Mouse (Mus musculus) liver, embryonic 14.5 days (tissue): Measurements from ENCODE around the gene Klhl35. TPM values are rescaled to one million over a fixed set of nuclear protein-coding genes. Genes with fewer than 3 reads are reported as not detected.
A peak's percentile ranks its signal among the peaks of the same experiment; 100 is the strongest.

ENCODE experiments used
- ATAC-seq: fragments of 200-750 bp; cut with Nextera tagmentation; 2 replicates; pipeline ENCODE4 v1.8.0; 2017; ENCODE audit warnings: moderate number of reproducible peaks, mild to moderate bottlenecking, moderate library complexity; ENCODE audit not compliant: insufficient read depth
- DNase-seq, 3 experiments: peaks; one replicate each; pipeline ENCODE4 v3.0.0-alpha.2; 2012 to 2013; ENCODE audit warnings: low read depth in 3 of 3, low spot score in 3 of 3
- H3K27ac ChIP-seq: fragments of 300-500 bp; sonication (generic); 2 replicates; pipeline ENCODE4 v1.5.1; 2014; ENCODE audit warnings: moderate library complexity, mild to moderate bottlenecking, control low read depth, inconsistent platforms
- H3K27me3 ChIP-seq: fragments of 300-500 bp; sonication (generic); 2 replicates; pipeline ENCODE4 v1.6.1; 2014; ENCODE audit warnings: mild to moderate bottlenecking, low read length, moderate library complexity; ENCODE audit not compliant: control insufficient read depth, insufficient read depth
- H3K36me3 ChIP-seq: fragments of 300-500 bp; sonication (generic); replicated peaks from 2 replicates; pipeline ENCODE4 v1.6.1; 2014; ENCODE audit warnings: low read depth; ENCODE audit not compliant: control insufficient read depth, insufficient read depth
- H3K4me1 ChIP-seq, 2 experiments: fragments of 200-500 bp in 1 of 2; fragments of 300-500 bp in 1 of 2; sonication (generic) in 1 of 2; replicated peaks; 2 replicates each; pipeline ENCODE4 v1.6.1; 2012 to 2014; ENCODE audit warnings: antibody characterized with exemption in 1 of 2, inconsistent platforms in 1 of 2, low read length in 1 of 2; ENCODE audit not compliant: control insufficient read depth in 2 of 2, insufficient read depth in 2 of 2
- H3K4me2 ChIP-seq: fragments of 300-500 bp; sonication (generic); 2 replicates; pipeline ENCODE4 v1.6.1; 2014; ENCODE audit warnings: low read depth, mild to moderate bottlenecking, control low read depth, moderate library complexity
- H3K4me3 ChIP-seq, 2 experiments: fragments of 200-500 bp in 1 of 2; fragments of 300-500 bp in 1 of 2; sonication (generic) in 1 of 2; 2 replicates each; pipeline ENCODE4 v1.5.1; 2012 to 2014; ENCODE audit warnings: low read depth in 2 of 2, low read length in 2 of 2, mild to moderate bottlenecking in 2 of 2, control low read depth in 1 of 2, inconsistent platforms in 1 of 2, moderate library complexity in 1 of 2; ENCODE audit not compliant: insufficient read depth in 1 of 2
- H3K9ac ChIP-seq: fragments of 300-500 bp; sonication (generic); replicated peaks from 2 replicates; pipeline ENCODE4 v1.6.1; 2014; ENCODE audit warnings: mild to moderate bottlenecking, control low read depth, moderate library complexity
- H3K9me3 ChIP-seq: fragments of 300-500 bp; sonication (generic); 2 replicates; pipeline ENCODE4 v1.6.1; 2016; ENCODE audit warnings: low read length, mixed read lengths; ENCODE audit not compliant: control insufficient read depth
- CTCF ChIP-seq: IDR thresholded peaks from 2 replicates; pipeline ENCODE4 v1.5.1; 2016; ENCODE audit warnings: antibody characterized with exemption, low read depth, control low read depth
- EP300 ChIP-seq: IDR thresholded peaks from 2 replicates; pipeline ENCODE4 v1.6.1; 2016; ENCODE audit warnings: antibody characterized with exemption, low read depth
- WGBS: fragments of 180-500 bp; shearing (Covaris S2); extraction: QIAGEN DNeasy Blood & Tissue Kit; methylation state at CpG from one replicate; pipeline ENCODE4 v1.1.7; 2014; ENCODE audit not compliant: insufficient replicate concordance; 5-methylcytosine and 5-hydroxymethylcytosine counted together
- polyA plus RNA-seq, 2 experiments: library from polyadenylated mRNA; depleted of rRNA in 1 of 2; stranded (reverse) in 1 of 2; unstranded in 1 of 2; fragments of >200 nt; fragmentation: Nextera tagmentation in 1 of 2; extraction: Ambion mirVana in 1 of 2; gene quantifications; 2 replicates each; pipeline versions ENCODE4 v1.2.1 to v1.2.3; 2012 to 2014

Klhl35 gene
- polyA plus RNA-seq, 2 experiments: 0.12 to 0.38 TPM

GRCm38 (mm10) chr7:99510087-99510501 is 44.3 kb downstream of the Klhl35 start:
- WGBS: 39% methylated on average over 8 of the region's 8 CpGs
- no peak overlapping the region for H3K27ac ChIP-seq
- no peaks in the 10 kb centered on the region for H3K36me3 ChIP-seq
- H3K4me3 ChIP-seq: no peak overlapping the region
- no peaks in the 10 kb centered on the region for H3K9me3 ChIP-seq
- no peak for TF ChIP-seq CTCF
- TF ChIP-seq EP300: no peak
- ATAC-seq: no peak
- H3K27me3 ChIP-seq: no peaks in the 10 kb centered on the region
- H3K9ac ChIP-seq: no peak overlapping the region
- DNase-seq: no peak
- H3K4me1 ChIP-seq: peaks cover 0 to 9% of the 10 kb centered on the region in 2 experiments; a peak in 1 of 4 replicates
- no peak overlapping the region for H3K4me2 ChIP-seq

- H3K9ac ChIP-seq: peak overlapping the region; percentile 25; the same call in 1 of the 2 replicates
- TF ChIP-seq EP300: no peak
- no peak for TF ChIP-seq CTCF
- ATAC-seq (peak; percentile 54), DNase-seq (no peak)
- no peaks in the 10 kb centered on the region for H3K9me3 ChIP-seq
- H3K36me3 ChIP-seq: no peaks in the 10 kb centered on the region
- no peaks in the 10 kb centered on the region for H3K27me3 ChIP-seq
- 48% methylated on average over 9 of the region's 9 CpGs for WGBS
- H3K4me3 ChIP-seq: no peak overlapping the region
- peak overlapping the region; percentile 80 for H3K27ac ChIP-seq
- H3K4me1 ChIP-seq: peaks cover 25 to 30% of the 10 kb centered on the region in 2 experiments
- peak overlapping the region; percentile 52 for H3K4me2 ChIP-seq
Measured at GRCm38 (mm10) chr7:99516092-99516813, 50.4 kb downstream of the Klhl35 start.

GRCm38 (mm10) chr7:99516814-99517157 is 51.0 kb downstream of the Klhl35 start:
- Histone ChIP-seq H3K27ac (peak overlapping the region; percentile 80), H3K4me3 (no peak overlapping the region), H3K27me3 (no peaks in the 10 kb centered on the region), H3K9me3 (no peaks in the 10 kb centered on the region), H3K4me1 (peaks cover 25 to 30% of the 10 kb centered on the region in 2 experiments), H3K36me3 (no peaks in the 10 kb centered on the region), H3K4me2 (peak overlapping the region; percentile 52), H3K9ac (peak overlapping the region; percentile 24)
- DNase-seq: peak in 1 of 3 experiments; percentile 60
- TF ChIP-seq EP300: no peak
- no peak for TF ChIP-seq CTCF
- ATAC-seq: peak; percentile 95
- WGBS: 13% methylated on average over 3 of the region's 3 CpGs

GRCm38 (mm10) chr7:99518954-99519644 is 53.3 kb downstream of the Klhl35 start:
- Histone ChIP-seq H3K4me1 (peaks cover 25 to 30% of the 10 kb centered on the region in 2 experiments), H3K36me3 (no peaks in the 10 kb centered on the region), H3K9me3 (no peaks in the 10 kb centered on the region), H3K9ac (no peak overlapping the region), H3K4me3 (no peak overlapping the region), H3K27ac (no peak overlapping the region), H3K4me2 (no peak overlapping the region), H3K27me3 (no peaks in the 10 kb centered on the region)
- no peak for ATAC-seq
- no peak for DNase-seq
- WGBS: 60% methylated on average over 4 of the region's 4 CpGs
- TF ChIP-seq EP300 (no peak), CTCF (no peak)

GRCm38 (mm10) chr7:99523121-99523520 is 57.3 kb downstream of the Klhl35 start:
- Histone ChIP-seq H3K4me1 (peaks cover 5 to 7% of the 10 kb centered on the region in 2 experiments), H3K9me3 (no peaks in the 10 kb centered on the region), H3K4me3 (no peak overlapping the region), H3K27ac (no peak overlapping the region), H3K4me2 (no peak overlapping the region), H3K9ac (no peak overlapping the region), H3K36me3 (no peaks in the 10 kb centered on the region), H3K27me3 (no peaks in the 10 kb centered on the region)
- ATAC-seq (no peak), DNase-seq (no peak)
- TF ChIP-seq EP300: no peak
- TF ChIP-seq CTCF: no peak
- WGBS: 80% methylated on average over 8 of the region's 8 CpGs

Other genes starting within 250 kb of the Klhl35 start
- gene Mogat2, start 227.4 kb upstream of the Klhl35 start, polyA plus RNA-seq (2012; rRNA removed): 13.5 and 15.4 TPM in 2 replicates
- 30.3 and 32.9 TPM in 2 replicates for gene Mogat2, start 227.4 kb upstream of the Klhl35 start, polyA plus RNA-seq (2014; fragmentation: Nextera tagmentation; extraction: Ambion mirVana)
- gene Map6, start 198.6 kb upstream of the Klhl35 start, polyA plus RNA-seq (2012; rRNA removed): 0.01 and 0.09 TPM in 2 replicates
- gene Map6, start 198.6 kb upstream of the Klhl35 start, polyA plus RNA-seq (2014; fragmentation: Nextera tagmentation; extraction: Ambion mirVana): 0.05 TPM in 1 of 2 replicates, not detected in the other
- 34.5 and 34.9 TPM in 2 replicates for gene Serpinh1, start 112.8 kb upstream of the Klhl35 start, polyA plus RNA-seq (2012; rRNA removed)
- gene Serpinh1, start 112.8 kb upstream of the Klhl35 start, polyA plus RNA-seq (2014; fragmentation: Nextera tagmentation; extraction: Ambion mirVana): 23.3 and 23.4 TPM in 2 replicates
- 0.81 and 0.90 TPM in 2 replicates for gene Gdpd5, start 84.6 kb upstream of the Klhl35 start, polyA plus RNA-seq (2012; rRNA removed)
- gene Gdpd5, start 84.6 kb upstream of the Klhl35 start, polyA plus RNA-seq (2014; fragmentation: Nextera tagmentation; extraction: Ambion mirVana): 0.85 and 0.94 TPM in 2 replicates
- 697 and 811 TPM in 2 replicates for gene Rps3, start 17.7 kb downstream of the Klhl35 start, polyA plus RNA-seq (2012; rRNA removed)
- gene Rps3, start 17.7 kb downstream of the Klhl35 start, polyA plus RNA-seq (2014; fragmentation: Nextera tagmentation; extraction: Ambion mirVana): 661 and 668 TPM in 2 replicates
- gene Arrb1, start 69.5 kb downstream of the Klhl35 start, polyA plus RNA-seq (2012; rRNA removed): 234 and 235 TPM in 2 replicates
- 30.1 and 36.4 TPM in 2 replicates for gene Arrb1, start 69.5 kb downstream of the Klhl35 start, polyA plus RNA-seq (2014; fragmentation: Nextera tagmentation; extraction: Ambion mirVana)
- gene Tpbgl, start 161.1 kb downstream of the Klhl35 start, polyA plus RNA-seq (2012; rRNA removed): 0.12 and 0.13 TPM in 2 replicates
- gene Tpbgl, start 161.1 kb downstream of the Klhl35 start, polyA plus RNA-seq (2014; fragmentation: Nextera tagmentation; extraction: Ambion mirVana): 0.14 and 0.24 TPM in 2 replicates
- gene Slco2b1, start 245.3 kb downstream of the Klhl35 start, polyA plus RNA-seq (2012; rRNA removed): 0.08 and 0.12 TPM in 2 replicates
- gene Slco2b1, start 245.3 kb downstream of the Klhl35 start, polyA plus RNA-seq (2014; fragmentation: Nextera tagmentation; extraction: Ambion mirVana): 0.11 and 0.13 TPM in 2 replicates